Mouse (Mus musculus) 416B (cell line): Measurements from ENCODE around the gene Nkap.
"Not testable (repeated sequence)": the region's sequence is repeated elsewhere in the genome, so short reads cannot be mapped to it uniquely, and the experiment has no call there.

Source experiments
- DNase-seq: peaks from one replicate; pipeline ENCODE4 v3.0.0; 2011; ENCODE audit warnings: low read depth

The Nkap gene

GRCm38 (mm10) chrX:37126671-37127358 lies at the start of gene Nkap:
Nkap (plus strand) TSS chrX:37126795.
- peak; percentile 90 for DNase-seq

GRCm38 (mm10) chrX:37080345-37080744 lies 46.2 kb upstream of the Nkap start:
- not testable (repeated sequence) for DNase-seq

GRCm38 (mm10) chrX:37081194-37081593 lies 45.4 kb upstream of the Nkap start:
- no peak for DNase-seq

DNA sequence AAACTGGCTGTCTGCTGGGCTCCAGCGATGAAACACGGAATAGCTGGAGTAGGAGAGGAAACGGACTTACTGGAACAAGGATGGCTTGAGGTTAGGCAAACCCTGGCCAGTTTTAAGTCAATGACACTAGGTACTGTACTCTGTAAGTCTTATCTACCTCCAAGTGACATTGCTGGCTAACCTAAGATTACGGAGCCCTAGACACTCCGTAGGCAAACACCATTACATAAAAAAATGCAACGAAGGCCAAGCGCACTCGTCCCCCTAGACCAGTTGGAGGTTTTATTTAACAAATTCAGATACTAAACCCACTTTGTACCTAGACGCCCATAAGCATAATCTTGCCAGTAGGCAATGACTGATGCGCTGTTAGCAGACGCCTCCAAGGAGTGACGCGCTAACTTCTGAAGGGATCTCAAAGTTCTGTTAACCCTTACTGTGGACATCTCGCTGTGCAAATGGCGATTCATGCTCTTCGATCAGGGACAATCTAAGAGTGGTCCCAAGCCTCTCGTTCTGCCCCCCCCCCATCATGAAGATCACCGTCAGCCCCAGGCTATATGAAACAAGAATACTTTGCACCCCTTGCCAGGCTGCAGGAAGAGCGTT lies 42.2 kb upstream of the Nkap start:
- DNase-seq = peak; percentile 52

DNA sequence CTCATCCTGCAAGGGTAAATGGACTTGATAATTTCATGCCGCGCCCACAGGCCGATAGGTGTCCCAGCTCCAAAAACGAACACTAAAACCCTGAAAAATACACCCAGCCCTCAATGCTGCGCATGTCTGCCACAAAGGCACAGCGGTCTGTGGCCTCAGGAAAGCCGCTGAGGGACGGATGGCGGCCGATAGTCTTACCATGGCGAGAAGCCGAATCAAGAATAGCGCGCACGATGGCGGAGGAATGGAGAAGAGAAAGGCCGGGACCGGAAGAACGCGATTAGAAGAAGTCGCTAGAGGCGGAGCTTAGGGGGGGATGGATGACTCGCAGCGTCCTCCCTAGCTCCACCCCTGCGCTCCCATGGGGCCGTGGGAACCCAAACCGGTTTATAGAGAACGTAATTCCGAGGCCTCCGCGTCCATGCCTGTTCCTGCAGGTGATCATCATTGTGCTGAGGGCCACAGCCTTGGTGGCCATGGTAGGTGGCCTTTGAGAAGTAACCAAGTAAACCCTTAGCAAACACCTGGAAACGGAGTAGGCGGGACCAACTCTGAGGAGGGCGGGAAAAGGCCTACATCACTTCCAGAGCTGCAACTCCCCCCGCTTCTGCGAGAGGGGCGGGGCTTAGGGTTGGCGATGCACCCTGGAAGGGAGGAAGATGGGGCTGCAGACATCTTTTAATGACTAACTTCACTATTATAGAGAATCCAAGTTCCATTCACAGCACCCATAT lies 41.5 kb upstream of the Nkap start, which contains the start of gene Rpl39:
Gene Rpl39, minus strand, starts transcription at position 476 of the 734 bp plus-strand sequence.
- peak; percentile 95 for DNase-seq

GRCm38 (mm10) chrX:37085665-37086064 lies 40.9 kb upstream of the Nkap start:
- DNase-seq = no peak

DNA sequence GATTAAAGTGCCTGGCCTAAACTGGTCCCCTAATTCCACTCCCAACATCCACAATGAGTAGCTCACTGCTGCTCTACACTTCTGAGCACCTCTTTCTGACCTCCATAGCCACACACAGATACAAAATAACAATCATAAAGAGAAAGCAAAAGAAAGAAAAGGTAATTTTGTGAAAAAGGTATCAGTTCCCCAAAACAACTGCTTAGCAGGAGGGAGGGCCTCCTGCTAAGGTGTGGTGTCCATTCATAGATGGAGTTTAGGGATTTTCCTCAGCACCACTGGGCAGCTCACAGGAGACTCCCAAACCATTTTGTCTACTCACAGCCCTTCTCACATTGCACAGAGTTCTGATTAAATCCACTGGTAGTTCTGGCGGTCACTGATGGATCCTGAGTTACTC lies 37.8 kb upstream of the Nkap start:
- no peak for DNase-seq

- peak; percentile 37 for DNase-seq
Observed at GRCm38 (mm10) chrX:37091457-37091856, 35.1 kb upstream of the Nkap start.

- no peak for DNase-seq
Observed at GRCm38 (mm10) chrX:37095106-37095768, 31.4 kb upstream of the Nkap start.

DNA sequence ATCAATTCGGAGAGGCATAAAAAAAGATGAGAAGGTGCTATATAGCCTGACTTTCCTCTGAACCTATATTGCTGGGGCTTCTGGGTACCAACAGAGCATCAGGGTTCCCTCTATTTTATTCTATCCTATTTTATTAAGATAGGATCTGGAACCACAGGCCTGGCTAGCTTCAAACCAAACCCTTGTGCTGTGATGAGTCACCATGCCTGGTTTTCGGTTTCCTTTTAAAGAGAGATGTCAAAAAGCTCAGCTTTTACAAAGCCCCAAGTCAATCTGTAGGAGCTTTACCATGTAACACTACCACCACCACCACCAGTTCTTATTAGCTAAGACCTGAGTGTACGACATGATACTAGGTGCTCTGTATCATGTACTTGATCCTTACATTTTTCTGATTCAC lies 27.9 kb upstream of the Nkap start:
- peak; percentile 75 for DNase-seq

- DNase-seq = no peak
Observed at GRCm38 (mm10) chrX:37103826-37104225, 22.8 kb upstream of the Nkap start.

DNA sequence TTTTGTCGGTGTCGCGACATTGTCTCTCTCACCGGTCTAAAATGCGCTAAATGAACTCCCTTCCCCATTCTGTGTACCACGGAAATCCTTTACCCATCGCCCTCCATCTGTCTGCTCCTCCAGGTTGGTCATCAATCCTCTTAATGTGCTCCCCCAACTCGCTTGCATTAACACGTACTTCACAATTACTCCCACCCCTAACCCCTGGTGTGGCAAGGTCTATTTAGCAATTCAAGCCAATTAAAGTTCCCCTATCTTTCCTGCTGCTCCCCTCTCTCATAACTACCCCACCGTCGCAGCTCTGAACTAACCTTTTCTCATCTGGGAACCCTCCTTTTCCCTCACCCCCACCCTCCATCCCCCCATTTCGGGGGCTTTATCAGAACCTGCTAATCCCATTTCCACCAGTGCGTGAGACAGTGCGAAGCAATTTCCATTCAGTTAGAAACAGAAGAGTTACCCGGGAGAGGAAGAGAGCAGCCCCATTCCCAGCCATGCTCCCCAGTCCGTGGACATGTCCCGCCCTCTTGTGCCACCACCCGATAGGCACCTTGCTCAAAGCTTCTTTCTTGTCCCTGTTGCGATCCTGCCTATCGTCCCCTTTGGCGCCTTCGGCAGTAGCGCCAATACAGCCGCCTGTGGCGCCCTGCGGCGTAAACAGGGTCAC lies 16.9 kb upstream of the Nkap start:
- no peak for DNase-seq

- DNase-seq = peak; percentile 98
Observed at GRCm38 (mm10) chrX:37110193-37110880, 16.3 kb upstream of the Nkap start, which contains the start of gene Upf3b. Upf3b (minus strand) TSS chrX:37110322.

GRCm38 (mm10) chrX:37110881-37111193 lies 15.8 kb upstream of the Nkap start:
- peak; percentile 21 for DNase-seq

- DNase-seq = no peak
Observed at GRCm38 (mm10) chrX:37117085-37117484, 9.5 kb upstream of the Nkap start.

- no peak for DNase-seq
Observed at GRCm38 (mm10) chrX:37119585-37119984, 7.0 kb upstream of the Nkap start.

DNA sequence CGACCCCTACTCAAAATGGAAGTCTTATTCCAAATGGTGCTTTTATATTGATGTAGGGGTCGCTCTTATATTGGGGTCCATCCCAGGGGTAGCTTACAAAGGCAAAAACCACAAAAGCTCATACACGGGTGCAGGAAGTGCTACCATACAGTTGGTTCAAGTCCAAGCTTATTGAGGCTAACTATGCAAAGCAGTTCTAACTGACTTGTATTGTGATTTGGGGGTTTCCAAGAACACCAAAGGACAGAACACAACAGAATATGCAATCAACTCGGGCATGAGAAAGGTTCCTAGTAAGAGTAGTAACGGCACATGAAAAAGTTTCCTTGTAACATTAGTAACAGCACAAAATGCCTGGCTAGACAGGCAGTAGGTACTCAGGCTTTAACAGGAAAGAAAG lies 6.4 kb upstream of the Nkap start:
- DNase-seq = no peak

GRCm38 (mm10) chrX:37125511-37125910 lies 1.1 kb upstream of the Nkap start:
- no peak for DNase-seq

- DNase-seq = peak; percentile 21
Observed at GRCm38 (mm10) chrX:37141732-37142131, 15.1 kb downstream of the Nkap start.

GRCm38 (mm10) chrX:37144498-37144897 lies 17.9 kb downstream of the Nkap start:
- DNase-seq = not testable (repeated sequence)

GRCm38 (mm10) chrX:37144954-37145353 lies 18.4 kb downstream of the Nkap start:
- peak; percentile 73 for DNase-seq
